Mouse (Mus musculus) limb, embryonic 14.5 days (tissue): ENCODE results near the gene Trpc6. TPM values are rescaled to one million over a fixed set of nuclear protein-coding genes. Genes with fewer than 3 reads are reported as not detected.
A peak's percentile ranks its signal among the peaks of the same experiment; 100 is the strongest.

Source experiments
- ATAC-seq: fragments of 200-750 bp; cut with Nextera tagmentation; 2 replicates; pipeline ENCODE4 v1.8.0; 2017; ENCODE audit warnings: low read depth, moderate number of reproducible peaks, moderate TSS enrichment; ENCODE audit not compliant: low FRiP score
- DNase-seq: peaks from one replicate; pipeline ENCODE4 v3.0.0-alpha.2; 2015; ENCODE audit warnings: low spot score
- H3K27ac ChIP-seq: fragments of 300-500 bp; sonication (generic); replicated peaks from 2 replicates; pipeline ENCODE4 v1.5.1; 2014; ENCODE audit warnings: low read depth, mild to moderate bottlenecking, low read length, moderate library complexity, mixed read lengths
- H3K27me3 ChIP-seq: fragments of 300-500 bp; sonication (generic); 2 replicates; pipeline ENCODE4 v1.6.1; 2014; ENCODE audit warnings: low read length, mixed read lengths; ENCODE audit not compliant: control insufficient read depth, insufficient read depth
- H3K36me3 ChIP-seq: fragments of 300-500 bp; sonication (generic); 2 replicates; pipeline ENCODE4 v1.6.1; 2014; ENCODE audit warnings: mild to moderate bottlenecking, low read length, moderate library complexity, mixed read lengths; ENCODE audit not compliant: control insufficient read depth, insufficient read depth
- H3K4me1 ChIP-seq: fragments of 300-500 bp; sonication (generic); 2 replicates; pipeline ENCODE4 v1.6.1; 2014; ENCODE audit warnings: antibody characterized with exemption, low read length, mixed read lengths; ENCODE audit not compliant: control insufficient read depth, insufficient read depth
- H3K4me2 ChIP-seq: fragments of 300-500 bp; sonication (generic); replicated peaks from 2 replicates; pipeline ENCODE4 v1.6.1; 2014; ENCODE audit warnings: low read depth, mild to moderate bottlenecking, low read length, moderate library complexity; ENCODE audit not compliant: severe bottlenecking
- H3K4me3 ChIP-seq: fragments of 300-500 bp; sonication (generic); replicated peaks from 2 replicates; pipeline ENCODE4 v1.5.1; 2014; ENCODE audit warnings: low read length
- H3K9ac ChIP-seq: fragments of 300-500 bp; sonication (generic); 2 replicates; pipeline ENCODE4 v1.6.1; 2014; ENCODE audit warnings: mild to moderate bottlenecking, low read depth, low read length, moderate library complexity; ENCODE audit not compliant: severe bottlenecking
- H3K9me3 ChIP-seq: fragments of 300-500 bp; sonication (generic); 2 replicates; pipeline ENCODE4 v1.6.1; 2016; ENCODE audit warnings: low read length; ENCODE audit not compliant: control insufficient read depth
- POLR2A ChIP-seq: fragments of 200-500 bp; IDR thresholded peaks from 2 replicates; pipeline ENCODE4 v1.8.0; 2012; ENCODE audit warnings: inconsistent platforms, mild to moderate bottlenecking, moderate library complexity, borderline replicate concordance; ENCODE audit not compliant: insufficient read depth, insufficient read length; ENCODE audit errors: extremely low read depth
- WGBS: fragments of 180-500 bp; shearing (Covaris S2); extraction: QIAGEN DNeasy Blood & Tissue Kit; methylation state at CpG from one replicate; pipeline ENCODE4 v1.1.7; 2014; 5-methylcytosine and 5-hydroxymethylcytosine counted together
- polyA plus RNA-seq, 2 experiments: library from polyadenylated mRNA; depleted of rRNA in 1 of 2; stranded (reverse) in 1 of 2; unstranded in 1 of 2; fragments of >200 nt; fragmentation: Nextera tagmentation in 1 of 2; extraction: Ambion mirVana in 1 of 2; gene quantifications; 2 replicates each; pipeline versions ENCODE4 v1.2.1 to v1.2.3; 2012 to 2014

Trpc6 gene
- 0.50 and 0.63 TPM in 2 replicates for polyA plus RNA-seq (2012; rRNA removed)
- polyA plus RNA-seq (2014; fragmentation: Nextera tagmentation; extraction: Ambion mirVana) = 0.58 and 0.83 TPM in 2 replicates

GRCm38 (mm10) chr9:8544041-8544794, at the start of gene Trpc6:
Gene Trpc6 (plus strand): TSS chr9:8544142.
- under 1% methylated on average over 44 of the region's 44 CpGs for WGBS
- H3K27ac ChIP-seq = no peak within 1 kb of the TSS
- peak within 1 kb of the TSS; percentile 36 for H3K4me3 ChIP-seq
- H3K36me3 ChIP-seq = no peaks in the 10 kb centered on the region
- no peaks in the 10 kb centered on the region for H3K4me1 ChIP-seq
- no peak for TF ChIP-seq POLR2A
- ATAC-seq (peak; percentile 57), DNase-seq (no peak)
- H3K4me2 ChIP-seq = peak within 1 kb of the TSS; percentile 57
- H3K27me3 ChIP-seq = 0 out of 2 replicates have a peak, but pooled peaks cover 13% of the 10 kb centered on the region
- no peaks in the 10 kb centered on the region for H3K9me3 ChIP-seq
- peak within 1 kb of the TSS; percentile 40 for H3K9ac ChIP-seq

GRCm38 (mm10) chr9:8520911-8521310, 23.0 kb upstream of the Trpc6 start:
- H3K4me1 ChIP-seq = no peaks in the 10 kb centered on the region
- no peaks in the 10 kb centered on the region for H3K9me3 ChIP-seq
- DNase-seq (no peak), ATAC-seq (no peak)
- H3K27me3 ChIP-seq = no peaks in the 10 kb centered on the region
- H3K4me3 ChIP-seq = no peak overlapping the region
- no peak overlapping the region for H3K27ac ChIP-seq
- no peak for TF ChIP-seq POLR2A
- H3K36me3 ChIP-seq = no peaks in the 10 kb centered on the region
- no peak overlapping the region for H3K4me2 ChIP-seq
- H3K9ac ChIP-seq = no peak overlapping the region

GRCm38 (mm10) chr9:8533670-8534069, 10.3 kb upstream of the Trpc6 start:
- Histone ChIP-seq H3K9me3 (no peaks in the 10 kb centered on the region), H3K9ac (no peak overlapping the region), H3K36me3 (no peaks in the 10 kb centered on the region), H3K4me2 (no peak overlapping the region), H3K27me3 (no peaks in the 10 kb centered on the region), H3K27ac (no peak overlapping the region), H3K4me3 (no peak overlapping the region), H3K4me1 (no peaks in the 10 kb centered on the region)
- TF ChIP-seq POLR2A = no peak
- WGBS = 91% methylated on average over 1 of the region's 1 CpGs
- no peak for ATAC-seq
- DNase-seq = no peak

- no peak for TF ChIP-seq POLR2A
- 76% methylated on average over 2 of the region's 2 CpGs for WGBS
- Histone ChIP-seq H3K9me3 (no peaks in the 10 kb centered on the region), H3K4me1 (no peaks in the 10 kb centered on the region), H3K27ac (no peak overlapping the region), H3K36me3 (no peaks in the 10 kb centered on the region), H3K4me3 (no peak overlapping the region), H3K9ac (no peak overlapping the region), H3K4me2 (no peak overlapping the region), H3K27me3 (0 out of 2 replicates have a peak, but pooled peaks cover 13% of the 10 kb centered on the region)
- ATAC-seq (no peak), DNase-seq (no peak)
These were observed 1.3 kb downstream of the Trpc6 start for GRCm38 (mm10) chr9:8545236-8545635.

- WGBS = 77% methylated on average over 1 of the region's 1 CpGs
- TF ChIP-seq POLR2A = no peak
- Histone ChIP-seq H3K4me2 (no peak overlapping the region), H3K27me3 (no peaks in the 10 kb centered on the region), H3K4me3 (no peak overlapping the region), H3K9me3 (no peaks in the 10 kb centered on the region), H3K9ac (no peak overlapping the region), H3K4me1 (no peaks in the 10 kb centered on the region), H3K27ac (no peak overlapping the region), H3K36me3 (no peaks in the 10 kb centered on the region)
- no peak for ATAC-seq
- no peak for DNase-seq
These were observed 14.6 kb downstream of the Trpc6 start for GRCm38 (mm10) chr9:8558574-8558973.
